Mouse (Mus musculus): ENCODE measurements around the gene Nav2. TPM values are rescaled to one million over a fixed set of nuclear protein-coding genes. Genes with fewer than 3 reads are reported as not detected.

Gene Nav2
- total RNA-seq, 2 experiments from 2014 or later, result 103 to 107 TPM

- DNase-seq (ENCODE audit: low spot score in 2 of 2), result peak in 1 of 2 experiments; percentile 74
Observed at GRCm38 (mm10) chr7:49375499-49375974, 467.0 kb downstream of the Nav2 start.

DNA sequence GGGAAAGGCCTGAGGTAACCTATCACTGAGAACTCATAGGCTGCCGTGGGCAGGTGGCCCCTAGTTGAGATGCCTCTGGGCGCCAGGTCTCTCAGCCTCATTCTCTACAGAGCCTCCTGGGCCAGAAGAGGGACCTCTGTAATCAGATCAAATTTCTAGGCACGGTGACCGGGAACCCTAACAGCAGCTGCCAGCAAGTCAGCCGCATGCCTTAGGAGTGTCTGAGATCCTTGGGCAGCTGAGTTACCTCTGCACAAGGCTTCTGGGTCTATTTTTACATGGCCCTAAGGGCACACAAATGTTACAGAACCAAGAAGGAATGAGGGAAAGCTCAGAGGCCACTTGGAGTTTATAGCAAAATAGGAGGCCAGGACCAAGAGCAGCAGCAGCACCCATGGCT, 470.1 kb downstream of the Nav2 start:
- DNase-seq (ENCODE audit: low spot score in 2 of 2), result no peak

GRCm38 (mm10) chr7:49380940-49381339, 472.4 kb downstream of the Nav2 start:
- DNase-seq (ENCODE audit: low spot score in 2 of 2), result no peak

DNA sequence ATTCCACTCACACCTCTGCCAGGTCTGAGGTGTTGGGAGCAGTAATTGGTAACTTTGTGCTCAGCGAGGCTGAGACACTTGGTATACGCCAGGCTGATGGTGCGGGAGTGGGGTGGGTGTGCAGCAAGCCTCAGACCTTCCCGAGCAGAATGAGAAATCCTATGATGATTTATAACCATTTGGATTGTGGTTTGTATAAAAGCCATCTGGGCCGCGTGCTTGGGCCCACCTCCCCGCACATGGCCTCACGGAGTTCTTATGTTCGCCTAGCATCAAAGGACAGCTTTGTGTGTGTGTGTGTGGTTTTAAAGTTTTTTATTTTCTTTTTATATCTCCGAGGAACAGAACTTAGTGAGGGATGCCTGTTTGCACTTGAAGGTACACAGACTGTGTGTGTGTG, 474.4 kb downstream of the Nav2 start:
- peak in 1 of 2 experiments; percentile 72 for DNase-seq (ENCODE audit: low spot score in 2 of 2)

GRCm38 (mm10) chr7:49388137-49388536, 479.6 kb downstream of the Nav2 start:
- DNase-seq (ENCODE audit: low spot score in 2 of 2), result no peak

DNA sequence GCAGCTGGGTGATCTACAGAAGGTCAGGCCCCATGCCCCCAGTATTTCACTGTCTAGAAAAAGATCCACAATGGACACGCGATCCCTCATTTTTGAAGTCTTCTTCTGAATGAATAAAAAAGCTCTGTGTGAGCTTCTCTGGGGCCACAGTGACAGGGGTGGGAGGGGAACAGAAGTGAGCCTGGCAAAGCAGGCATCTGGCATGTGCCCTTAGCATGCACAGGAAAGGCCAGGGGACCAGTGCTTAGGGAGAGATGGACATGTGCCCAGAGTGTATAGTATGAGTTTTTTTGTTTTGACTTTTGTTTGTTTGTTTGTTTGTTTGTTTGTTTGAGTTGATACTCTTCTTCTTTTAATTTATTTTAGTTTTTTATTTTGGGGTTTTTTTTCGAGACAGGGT, 481.8 kb downstream of the Nav2 start:
- no peak for DNase-seq (ENCODE audit: low spot score in 2 of 2)

DNA sequence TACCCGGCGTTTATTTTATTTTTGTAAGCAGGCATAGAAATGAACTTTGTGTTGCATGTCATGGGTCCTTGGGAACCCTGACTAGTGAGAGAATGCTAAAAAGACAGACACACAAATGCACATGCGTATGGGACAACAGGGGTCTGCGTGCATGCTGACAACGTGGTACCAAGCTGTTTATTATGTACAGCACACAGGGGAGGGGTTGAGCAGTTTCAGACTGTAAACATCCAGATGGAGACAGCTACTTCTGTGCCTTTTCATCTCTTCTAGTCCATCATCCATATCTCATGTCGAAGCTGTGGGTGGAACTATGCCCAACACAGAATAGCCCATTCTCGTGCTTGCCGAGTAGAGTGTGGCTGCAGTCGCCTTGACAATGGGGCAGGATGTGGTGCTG, 482.3 kb downstream of the Nav2 start:
- DNase-seq (ENCODE audit: low spot score in 2 of 2), result no peak

DNA sequence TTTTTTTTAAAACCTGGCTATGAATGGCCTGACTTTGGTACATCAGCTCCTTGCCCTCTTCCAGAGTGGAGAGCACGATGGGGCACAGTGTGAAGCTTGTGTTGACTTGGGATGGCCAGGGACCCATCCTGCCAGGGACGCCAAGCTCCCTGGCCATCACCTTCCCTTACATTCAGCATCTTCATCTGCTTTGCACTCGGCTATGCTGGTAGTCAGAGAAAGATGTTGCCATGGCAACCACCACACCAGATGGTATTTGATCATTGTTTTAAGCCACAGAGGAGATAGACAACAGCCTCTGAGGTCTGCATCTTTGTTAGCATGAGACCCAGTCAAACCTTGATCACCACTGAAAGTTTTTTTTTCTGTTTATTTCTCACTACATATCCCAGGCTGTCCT, 483.7 kb downstream of the Nav2 start:
- DNase-seq (ENCODE audit: low spot score in 2 of 2), result peak; percentile 52 to 74

DNA sequence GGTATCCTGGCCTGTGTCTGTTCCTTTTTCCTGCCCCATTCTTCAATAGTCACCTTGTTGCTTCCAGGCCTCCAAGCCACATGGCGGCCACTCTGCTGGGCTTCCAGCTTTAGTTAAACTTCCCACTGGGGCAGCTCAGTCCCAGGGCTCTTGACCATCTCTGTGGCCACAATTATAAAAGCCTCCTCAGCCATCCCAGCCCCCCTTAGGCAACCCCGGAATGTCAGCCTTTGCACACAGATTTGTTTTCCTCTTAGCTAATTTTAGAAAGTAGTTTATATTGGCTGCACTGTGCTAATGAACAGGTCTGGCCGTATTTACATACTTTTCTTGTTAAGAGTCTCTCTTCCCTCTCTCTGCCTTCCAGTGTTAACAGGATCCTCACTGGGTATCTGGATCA, 484.3 kb downstream of the Nav2 start:
- no peak for DNase-seq (ENCODE audit: low spot score in 2 of 2)

DNA sequence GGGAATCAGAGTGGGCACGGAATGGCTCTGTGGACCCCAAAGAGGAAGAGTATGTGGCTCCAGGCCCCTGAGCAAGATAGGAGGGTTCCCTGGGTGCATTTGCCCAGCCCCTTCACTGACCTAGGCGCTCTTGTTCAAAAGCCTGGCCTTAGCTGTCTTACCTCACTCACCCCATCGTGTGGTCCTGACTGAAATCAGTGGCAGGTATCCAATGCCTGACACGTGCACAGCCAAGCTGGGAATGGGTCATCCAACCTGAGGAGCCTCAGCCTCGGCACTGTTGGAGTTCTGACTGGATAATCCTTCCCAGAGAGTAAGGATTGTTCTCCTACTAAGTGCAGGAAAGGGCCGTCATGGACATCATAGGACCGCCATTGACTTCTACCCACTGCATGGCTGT, 485.3 kb downstream of the Nav2 start:
- DNase-seq (ENCODE audit: low spot score in 2 of 2), result no peak

GRCm38 (mm10) chr7:49396202-49396601, 487.7 kb downstream of the Nav2 start:
- DNase-seq (ENCODE audit: low spot score in 2 of 2), result no peak

GRCm38 (mm10) chr7:49397441-49398003, 489.0 kb downstream of the Nav2 start:
- DNase-seq (ENCODE audit: low spot score in 2 of 2), result no peak

GRCm38 (mm10) chr7:49398020-49398516, 489.6 kb downstream of the Nav2 start:
- no peak for DNase-seq (ENCODE audit: low spot score in 2 of 2)

DNA sequence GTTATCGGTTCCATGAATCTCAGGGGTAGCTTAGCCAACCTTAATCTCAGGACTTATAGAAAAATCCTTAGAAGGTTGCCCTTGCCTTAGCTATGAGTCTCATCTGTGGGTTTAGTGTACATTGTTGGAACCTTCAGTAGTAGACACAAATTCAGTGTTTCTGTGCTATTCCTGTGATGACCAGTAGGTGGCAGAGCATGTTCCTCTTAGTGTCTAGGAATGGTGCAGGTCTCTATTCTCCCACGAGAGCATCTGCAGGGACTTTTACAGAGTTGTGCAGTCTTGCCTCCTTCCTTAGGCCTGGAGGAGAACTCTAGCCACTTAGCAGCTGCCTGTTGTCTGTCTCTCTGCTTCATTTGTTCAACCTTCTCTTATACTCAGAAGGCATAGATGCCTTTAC, 490.8 kb downstream of the Nav2 start:
- DNase-seq (ENCODE audit: low spot score in 2 of 2), result peak; percentile 73 to 87

- DNase-seq (ENCODE audit: low spot score in 2 of 2), result no peak
Observed at GRCm38 (mm10) chr7:49400463-49400862, 491.9 kb downstream of the Nav2 start.

GRCm38 (mm10) chr7:49402526-49402925, 494.0 kb downstream of the Nav2 start:
- no peak for DNase-seq (ENCODE audit: low spot score in 2 of 2)

DNA sequence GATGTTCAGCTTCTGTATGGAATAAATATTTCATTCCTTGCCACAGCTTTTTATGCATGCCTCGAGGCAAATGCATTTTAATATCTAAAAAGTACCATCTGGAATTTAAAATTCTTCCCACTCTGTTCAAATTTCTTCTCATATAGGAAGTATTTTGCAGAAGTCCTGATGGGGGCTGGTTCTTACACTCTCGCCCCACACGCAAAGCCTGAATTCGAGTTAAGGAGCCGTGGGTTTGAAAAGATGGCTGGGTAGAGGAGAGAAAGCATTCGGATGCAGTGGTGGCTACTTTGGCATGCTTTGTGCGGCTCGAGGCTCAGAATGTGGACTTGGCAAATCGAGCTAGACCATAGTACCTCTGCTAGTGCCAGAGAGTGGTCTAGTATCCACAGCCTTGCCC, 499.2 kb downstream of the Nav2 start:
- no peak for DNase-seq (ENCODE audit: low spot score in 2 of 2)

DNA sequence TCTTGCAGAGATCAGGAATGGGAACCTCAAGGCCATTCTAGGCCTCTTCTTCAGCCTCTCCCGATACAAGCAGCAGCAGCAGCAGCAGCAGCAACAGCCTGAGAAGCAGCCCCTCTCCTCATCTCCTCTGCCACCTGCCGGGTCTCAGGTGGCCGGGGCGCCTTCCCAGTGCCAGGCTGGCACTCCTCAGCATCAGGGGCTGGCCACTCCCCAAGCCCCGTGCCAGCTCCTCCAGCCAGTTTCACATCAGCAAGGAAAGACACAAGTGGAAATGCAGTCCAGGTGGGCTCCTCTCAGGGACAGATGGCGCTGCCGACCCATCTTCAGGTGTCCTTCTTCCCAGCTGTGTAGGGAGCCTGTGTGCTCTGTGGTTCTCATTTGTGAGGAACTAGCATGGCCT, 500.1 kb downstream of the Nav2 start:
- DNase-seq (ENCODE audit: low spot score in 2 of 2), result no peak

GRCm38 (mm10) chr7:49409265-49409664, 500.7 kb downstream of the Nav2 start:
- DNase-seq (ENCODE audit: low spot score in 2 of 2), result no peak

GRCm38 (mm10) chr7:49410188-49410587, 501.7 kb downstream of the Nav2 start:
- DNase-seq (ENCODE audit: low spot score in 2 of 2), result no peak

GRCm38 (mm10) chr7:49410892-49411291, 502.4 kb downstream of the Nav2 start:
- DNase-seq (ENCODE audit: low spot score in 2 of 2), result no peak

DNA sequence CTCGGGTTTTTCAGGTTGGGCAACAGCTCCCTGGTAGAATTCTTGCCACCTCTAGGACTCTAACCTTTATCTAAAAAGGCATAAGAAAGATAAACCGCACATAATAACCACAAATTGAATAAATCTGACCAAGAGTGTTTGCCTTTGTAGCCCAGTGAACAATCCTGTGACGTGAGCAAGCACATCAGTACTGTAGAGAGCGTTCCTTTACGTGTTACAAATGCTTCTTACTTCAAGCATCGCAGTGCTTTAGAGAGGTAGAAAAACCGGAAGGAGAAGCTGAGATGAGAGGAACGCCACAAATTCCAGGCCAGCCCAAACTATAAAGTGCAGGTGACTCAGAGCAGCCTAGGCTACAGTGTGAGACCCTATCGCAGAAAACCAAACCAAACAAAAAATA, 503.3 kb downstream of the Nav2 start:
- DNase-seq (ENCODE audit: low spot score in 2 of 2), result no peak

GRCm38 (mm10) chr7:49415131-49415530, 506.6 kb downstream of the Nav2 start:
- no peak for DNase-seq (ENCODE audit: low spot score in 2 of 2)
